Mouse (Mus musculus): ENCODE results near the gene Ttc33.

DNA sequence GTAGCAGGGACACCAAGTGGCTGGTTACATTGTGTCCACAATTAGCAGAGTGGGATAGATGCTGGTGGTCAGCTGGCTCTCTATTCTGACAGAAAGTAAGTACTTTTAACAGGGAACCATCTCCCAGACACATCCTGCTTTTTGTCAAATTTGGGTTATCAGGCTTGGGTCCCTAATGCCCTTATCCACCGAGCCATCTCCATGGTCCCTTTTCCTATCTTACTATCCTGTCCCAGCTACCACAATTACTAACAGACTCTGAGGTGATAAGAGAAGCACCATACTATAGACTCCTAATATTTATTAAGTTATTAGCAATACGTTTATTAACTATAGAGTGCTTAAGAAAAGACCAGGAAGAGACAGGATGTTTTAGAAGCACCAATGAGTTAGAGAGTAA is 46.0 kb upstream of the Ttc33 start:
- TF ChIP-seq CTCF (IDR thresholded peaks at IDR 0.05; ENCODE audit: low read depth), result no peak
- TF ChIP-seq EP300 (IDR thresholded peaks at IDR 0.05; ENCODE audit: low read depth), result no peak

Data from heart, postnatal 0 days (tissue).